Mouse (Mus musculus) bone marrow, adult 2 months (tissue): ENCODE results near the gene Naa20.

ENCODE experiments used
- CTCF ChIP-seq: fragments of 200-500 bp; IDR thresholded peaks from 2 replicates; pipeline ENCODE4 v1.5.1; 2011; ENCODE audit warnings: low read length, control low read depth; ENCODE audit not compliant: control insufficient read depth, insufficient read depth
- POLR2A ChIP-seq: fragments of 200-500 bp; IDR thresholded peaks from 2 replicates; pipeline ENCODE4 v1.6.1; 2011; ENCODE audit warnings: low read depth, mild to moderate bottlenecking, control low read depth, low read length, borderline replicate concordance; ENCODE audit not compliant: control insufficient read depth

DNA sequence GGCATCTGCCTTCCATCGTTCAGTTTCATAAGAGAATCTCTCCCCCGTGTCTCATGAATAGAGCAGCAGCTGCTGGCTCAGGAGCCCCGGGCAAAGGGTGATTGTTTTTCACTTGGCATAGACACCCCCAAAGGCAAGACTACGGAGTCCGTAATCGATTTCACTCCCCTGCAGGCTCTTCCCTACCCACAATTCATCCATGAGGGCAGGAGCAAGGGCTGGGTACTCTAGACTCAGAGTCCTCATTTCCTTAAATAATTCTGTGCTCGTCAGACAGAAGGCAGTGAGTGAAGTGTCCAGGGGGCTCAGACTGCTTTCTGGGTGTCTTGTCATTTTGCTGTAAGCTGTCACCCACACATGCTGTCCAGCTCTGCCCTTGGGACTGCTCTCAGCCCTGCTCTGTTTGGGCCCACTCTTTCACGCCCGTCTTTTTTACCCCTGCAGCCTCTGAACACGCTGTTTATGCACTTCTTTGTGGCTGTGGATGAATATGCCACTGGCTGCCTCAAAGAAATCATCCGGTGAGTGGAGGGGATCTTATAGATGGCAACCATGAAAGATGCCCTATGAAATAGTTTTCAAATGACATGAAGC is 47.7 kb downstream of the Naa20 start:
- TF ChIP-seq CTCF: no peak
- no peak for TF ChIP-seq POLR2A
